Mouse (Mus musculus) kidney, adult 2 months (tissue): ENCODE data around the gene Nptxr.

Experiments
- CTCF ChIP-seq: fragments of 200-500 bp; conservative IDR thresholded peaks from 2 replicates; pipeline ENCODE4 v1.5.1; 2011; ENCODE audit warnings: low read depth, mild to moderate bottlenecking, control low read depth, low read length, moderate library complexity, mixed read lengths; ENCODE audit not compliant: insufficient read depth, insufficient read length
- POLR2A ChIP-seq: fragments of 200-500 bp; IDR thresholded peaks from one replicate; pipeline ENCODE4 v1.6.1; 2011; ENCODE audit warnings: low read depth, low read length, control low read depth

- TF ChIP-seq CTCF (no peak), POLR2A (no peak)
Observed at GRCm38 (mm10) chr15:79790905-79791304, 13.7 kb downstream of the Nptxr start.
